Mouse (Mus musculus) left cerebral cortex, postnatal 25 days (tissue): ENCODE results near the gene Rhot1. TPM values are rescaled to one million over a fixed set of nuclear protein-coding genes. Genes with fewer than 3 reads are reported as not detected.
"Not testable (repeated sequence)": the region's sequence is repeated elsewhere in the genome, so short reads cannot be mapped to it uniquely, and the experiment has no call there.

Source experiments
- DNase-seq, 2 experiments: peaks; one replicate each; pipeline ENCODE4 v3.0.0; 2022; ENCODE audit warnings: low spot score in 2 of 2, mixed read lengths in 1 of 2
- intact Hi-C: fragments of 180-260 bp; cut with DNase I; formaldehyde crosslinking; loops from one replicate; pipeline ENCODE4 v1.15.1; 2025
- total RNA-seq, 2 experiments: library from RNA; stranded (reverse); gene quantifications; 2 replicates each; pipeline ENCODE4 v1.2.3; 2021

Rhot1 gene
- total RNA-seq = 10 to 100 TPM; 72.9 to 76.9 TPM

- peak; percentile 96 to 97 for DNase-seq
- intact Hi-C loops = loop anchor here (2.0 kb wide), 1 partner anchor 24 kb away; no protein-coding TSS in a partner anchor
Observed at GRCm38 (mm10) chr11:80208860-80209800, at the start of gene Rhot1. TSS of gene Rhot1 (plus strand) at chr11:80209019.

DNA sequence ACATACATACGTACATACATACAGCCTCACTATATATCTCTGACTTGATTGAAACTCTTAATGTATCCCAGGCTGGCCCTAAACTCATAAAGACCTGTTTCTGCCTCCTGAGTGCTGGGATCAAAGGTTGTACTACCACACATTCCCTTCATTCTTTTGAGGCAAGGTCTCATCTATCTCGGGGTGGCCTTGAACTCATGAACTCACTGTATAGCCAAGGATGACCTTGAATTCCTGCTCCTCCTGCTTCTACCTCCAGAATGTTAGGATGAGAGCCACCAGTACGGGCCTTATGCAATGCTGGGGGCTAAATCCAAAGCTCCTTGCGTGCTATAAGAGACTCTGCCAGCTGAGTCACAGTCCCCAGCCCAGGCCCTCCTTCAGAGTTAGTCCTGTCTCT is 47.8 kb upstream of the Rhot1 start:
- no peak for DNase-seq
- intact Hi-C loops = no loop called here

DNA sequence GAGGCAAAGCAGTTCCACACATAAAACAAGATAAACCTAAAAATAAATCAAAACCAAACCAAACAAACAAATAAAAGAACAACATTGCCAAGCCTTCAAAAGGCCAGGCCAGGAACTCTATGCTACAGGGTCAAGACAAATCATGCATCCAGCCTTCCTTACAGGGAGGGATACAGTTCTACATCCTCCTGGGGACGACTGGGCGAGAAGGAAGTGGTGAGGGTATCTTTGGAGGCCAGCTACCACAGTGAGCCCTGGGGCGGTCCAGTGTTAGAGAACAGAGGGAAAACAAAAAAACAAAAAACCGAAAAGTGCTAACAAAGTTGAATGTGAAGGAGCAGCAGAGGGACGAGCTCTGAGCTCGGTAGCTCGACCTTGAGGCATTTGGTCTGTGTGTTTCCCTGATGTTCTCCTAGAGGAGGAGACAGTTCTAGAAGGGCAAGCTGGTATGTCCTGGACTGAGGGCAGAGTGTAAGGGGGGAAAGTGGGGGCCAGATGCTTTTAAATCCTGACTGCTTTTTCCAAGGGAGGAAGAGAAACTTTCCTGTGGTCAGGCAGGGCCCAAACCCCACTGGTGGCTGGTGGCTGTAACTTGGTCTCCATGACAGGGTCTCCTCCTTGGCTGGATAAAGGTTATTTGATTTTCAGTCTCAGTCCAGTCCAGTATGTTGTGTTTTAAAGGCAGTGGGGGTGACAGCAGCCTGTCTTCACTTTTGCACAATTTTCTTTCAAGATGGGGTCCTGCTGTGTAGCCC is 45.3 kb upstream of the Rhot1 start:
- no peak for DNase-seq
- intact Hi-C loops = no loop called here

- DNase-seq = no peak
- intact Hi-C loops = no loop called here
Observed at GRCm38 (mm10) chr11:80164224-80164623, 44.6 kb upstream of the Rhot1 start.

DNA sequence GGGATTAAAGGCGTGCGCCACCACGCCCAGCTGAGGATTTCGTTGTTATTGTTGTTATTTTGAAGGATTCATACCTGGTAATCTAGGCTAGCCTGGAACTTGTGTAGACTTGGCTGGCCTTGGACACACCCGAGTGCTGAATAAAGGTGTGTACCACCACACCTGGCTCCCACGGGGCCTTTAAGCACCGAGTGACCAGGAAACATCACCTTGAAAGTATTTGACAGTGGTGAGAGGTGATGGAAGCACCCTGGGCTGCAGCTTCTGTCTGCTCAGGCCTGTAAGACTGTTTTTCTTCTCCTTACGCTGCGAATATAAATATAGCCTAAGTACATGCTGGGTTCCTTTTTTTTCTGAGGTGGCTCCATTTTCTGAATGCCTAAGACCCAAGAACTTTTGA is 40.7 kb upstream of the Rhot1 start:
- DNase-seq = no peak
- intact Hi-C loops = no loop called here

DNA sequence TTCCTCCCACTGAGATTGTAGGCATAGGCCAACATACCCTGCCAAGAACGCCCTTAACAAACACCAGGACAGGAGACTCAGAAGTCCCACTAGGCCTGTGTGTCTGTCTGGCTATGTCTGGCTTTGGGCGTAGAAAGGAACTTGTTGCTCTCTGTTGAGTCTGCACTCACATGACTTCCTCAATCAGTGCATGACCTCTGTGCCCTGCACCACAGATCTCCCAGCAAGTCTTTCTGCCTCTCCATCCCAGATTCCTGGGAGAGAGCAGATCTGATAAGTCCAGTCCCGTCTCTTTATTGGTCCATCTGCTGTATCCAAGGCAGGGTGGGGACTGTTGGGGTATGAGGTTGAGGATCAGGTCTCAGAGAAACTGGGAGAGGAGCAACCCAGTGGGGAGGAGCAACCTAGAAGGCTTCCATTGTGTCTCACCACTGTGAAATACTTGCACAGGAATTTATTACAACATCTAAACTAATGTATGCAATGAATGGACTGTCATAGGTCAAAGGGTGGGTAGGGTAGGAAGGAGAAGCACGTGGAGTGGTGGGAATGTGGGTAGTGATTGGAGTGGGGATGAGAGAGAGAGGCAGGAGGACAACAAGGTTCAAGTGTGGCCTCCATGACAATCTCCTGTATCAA is 40.1 kb upstream of the Rhot1 start:
- intact Hi-C loops = no loop called here
- DNase-seq = peak in 1 of 2 experiments; percentile 21

DNA sequence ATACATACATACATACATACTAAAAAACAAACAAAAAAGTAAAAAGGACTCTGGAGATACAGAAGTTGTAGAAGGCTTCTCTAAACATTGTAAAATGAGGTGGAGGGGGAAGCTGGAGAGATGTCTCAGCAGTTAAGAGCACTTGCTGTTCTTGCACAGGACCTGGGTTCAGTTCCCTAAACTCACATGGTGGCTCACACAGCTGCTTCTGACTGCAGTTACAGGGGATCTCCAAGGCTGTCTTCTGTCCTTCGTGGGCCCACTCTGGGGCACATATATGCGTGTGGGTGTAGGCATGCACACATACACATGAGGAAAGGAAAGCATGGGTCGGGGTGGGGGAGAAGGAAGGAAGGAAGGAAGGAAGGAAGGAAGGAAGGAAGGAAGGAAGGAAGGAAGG is 39.2 kb upstream of the Rhot1 start:
- DNase-seq = no peak
- intact Hi-C loops = no loop called here

GRCm38 (mm10) chr11:80170351-80170750 is 38.5 kb upstream of the Rhot1 start:
- intact Hi-C loops = no loop called here
- DNase-seq = no peak

DNA sequence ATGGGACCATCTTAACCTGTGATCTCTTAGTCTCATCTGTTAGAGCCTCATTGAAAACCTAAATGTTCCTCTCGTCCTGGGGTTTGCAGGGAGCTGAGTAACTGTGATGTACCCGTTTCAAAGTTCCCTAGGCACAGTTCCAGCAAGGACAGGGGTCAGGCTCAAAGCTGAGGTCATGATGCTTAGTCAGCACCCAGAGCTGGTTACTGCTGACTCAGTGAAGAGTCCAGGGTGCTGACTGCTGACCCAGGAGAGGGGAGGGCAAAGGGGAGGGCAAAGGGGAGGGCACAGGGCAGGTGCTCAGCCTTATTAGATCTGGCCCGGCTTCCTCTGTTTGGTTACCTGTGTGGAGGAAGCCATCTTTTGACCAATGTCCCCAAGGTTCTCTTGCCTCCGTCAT is 36.9 kb upstream of the Rhot1 start:
- intact Hi-C loops = no loop called here
- peak in 1 of 2 experiments; percentile 17 for DNase-seq

DNA sequence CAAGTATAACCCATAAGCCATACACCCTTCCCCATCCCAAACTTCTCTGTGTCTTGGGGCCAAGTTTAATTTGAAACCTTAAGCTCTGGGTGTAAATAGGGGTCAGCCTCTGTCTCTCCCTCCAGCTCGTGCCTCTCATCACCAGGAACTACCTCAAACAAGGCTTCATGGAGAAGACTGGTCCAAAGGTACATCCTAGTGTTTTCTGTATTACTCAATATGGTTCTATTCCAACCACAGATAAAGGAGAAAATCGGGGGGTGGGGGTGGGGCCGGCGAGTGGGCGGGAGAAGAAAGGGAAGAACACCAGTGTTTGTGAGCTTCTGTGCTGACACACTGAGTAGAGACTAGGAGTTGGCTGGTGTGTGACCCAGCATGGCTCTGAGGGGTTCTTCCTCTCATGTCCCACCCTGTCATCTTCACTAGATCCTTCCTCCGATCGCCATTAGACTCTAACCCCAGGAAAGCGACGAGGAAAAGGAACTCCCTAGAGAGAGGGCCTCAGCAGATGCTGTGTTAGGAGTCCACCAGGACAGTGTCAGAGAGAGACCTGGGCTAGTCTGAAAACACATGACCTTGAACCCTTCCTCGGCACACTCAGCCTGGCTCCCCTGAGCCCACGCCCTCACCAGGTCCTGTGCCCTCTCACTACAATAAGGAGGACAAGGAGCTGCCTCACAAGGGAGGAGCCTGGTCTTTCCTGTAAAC is 34.7 kb upstream of the Rhot1 start:
- no peak for DNase-seq
- intact Hi-C loops = no loop called here

- peak in 1 of 2 experiments; percentile 25 for DNase-seq
- intact Hi-C loops = no loop called here
Observed at GRCm38 (mm10) chr11:80176911-80177895, 31.6 kb upstream of the Rhot1 start.

DNA sequence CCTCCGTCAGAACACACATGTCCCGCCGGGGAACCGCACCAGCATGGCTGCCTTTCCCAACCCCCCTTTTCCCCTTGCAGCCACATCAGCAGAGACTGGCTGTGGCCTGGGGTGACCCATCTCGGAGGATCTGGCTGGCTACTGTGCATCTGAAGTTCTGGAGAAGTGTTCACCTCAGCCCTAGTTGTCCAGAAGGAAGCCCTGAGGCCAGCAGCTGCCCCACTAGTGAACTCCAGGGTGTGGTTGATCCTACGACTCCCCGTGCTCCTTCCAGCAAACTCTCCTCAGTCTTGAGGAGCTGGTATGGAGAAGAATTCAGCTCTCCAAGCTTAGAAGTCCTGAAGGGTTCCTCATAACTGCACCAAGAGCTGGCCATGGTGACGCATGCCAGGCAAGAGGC is 30.5 kb upstream of the Rhot1 start:
- DNase-seq = no peak
- intact Hi-C loops = no loop called here

DNA sequence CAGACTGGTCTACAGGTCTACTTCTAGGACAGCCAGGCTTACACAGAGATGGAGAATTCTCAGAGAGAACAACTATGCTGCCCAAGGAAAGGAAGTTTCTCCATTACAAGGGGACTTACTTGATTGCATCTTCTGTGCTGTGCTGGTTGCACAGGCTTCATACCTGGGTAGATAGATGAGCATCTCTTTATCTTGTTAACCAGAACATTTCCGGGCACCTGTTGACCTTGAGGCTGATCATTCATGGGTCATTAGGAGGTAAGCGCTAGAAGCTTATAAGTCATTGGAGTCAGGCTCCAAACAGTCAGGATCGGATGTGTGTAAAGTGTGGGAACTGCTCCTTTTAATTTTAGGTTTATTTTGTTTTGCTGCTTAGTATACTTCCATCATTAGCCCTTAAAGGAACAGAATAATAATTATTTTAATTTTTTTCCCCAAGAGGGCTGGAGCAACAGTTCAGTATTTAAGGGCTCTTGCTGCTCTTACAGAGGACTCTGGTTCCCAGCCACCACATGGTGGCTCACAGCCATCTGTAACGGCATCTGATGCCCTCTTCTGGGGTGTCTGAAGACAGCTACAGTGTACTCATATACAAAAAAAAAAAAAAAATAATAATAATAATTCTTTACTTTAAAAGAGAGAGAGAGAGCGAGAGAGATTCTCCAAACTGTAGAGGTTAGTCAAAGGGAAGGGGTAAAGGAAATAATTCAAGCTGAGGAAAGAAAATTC is 27.6 kb upstream of the Rhot1 start:
- DNase-seq = no peak
- intact Hi-C loops = no loop called here

DNA sequence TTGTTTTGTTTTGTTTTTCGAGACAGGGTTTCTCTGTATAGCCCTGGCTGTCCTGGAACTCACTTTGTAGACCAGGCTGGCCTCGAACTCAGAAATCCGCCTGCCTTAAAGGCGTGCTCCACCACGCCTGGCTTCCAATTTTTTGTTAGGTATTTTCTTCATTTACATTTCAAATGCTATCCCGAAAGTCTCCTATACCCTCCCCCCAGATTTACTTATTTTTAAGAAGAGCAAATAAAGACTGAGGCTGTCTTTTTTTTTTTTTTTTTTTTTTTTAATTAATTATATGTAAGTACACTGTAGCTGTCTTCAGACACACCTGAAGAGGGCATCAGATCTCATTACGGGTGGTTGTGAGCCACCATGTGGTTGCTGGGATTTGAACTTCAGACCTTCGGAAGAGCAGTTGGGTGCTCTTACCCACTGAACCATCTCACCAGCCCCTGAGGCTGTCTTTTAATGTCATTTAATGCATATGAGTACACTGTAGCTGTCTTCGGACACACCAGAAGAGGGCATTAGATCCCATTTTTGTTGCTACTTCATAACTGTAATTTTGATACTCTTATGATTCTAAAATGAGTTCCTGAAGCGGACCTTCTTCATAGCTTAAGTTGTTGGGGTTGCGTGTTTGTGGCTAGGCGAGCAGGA is 25.6 kb upstream of the Rhot1 start:
- DNase-seq, intact Hi-C loops: not testable (repeated sequence)

DNA sequence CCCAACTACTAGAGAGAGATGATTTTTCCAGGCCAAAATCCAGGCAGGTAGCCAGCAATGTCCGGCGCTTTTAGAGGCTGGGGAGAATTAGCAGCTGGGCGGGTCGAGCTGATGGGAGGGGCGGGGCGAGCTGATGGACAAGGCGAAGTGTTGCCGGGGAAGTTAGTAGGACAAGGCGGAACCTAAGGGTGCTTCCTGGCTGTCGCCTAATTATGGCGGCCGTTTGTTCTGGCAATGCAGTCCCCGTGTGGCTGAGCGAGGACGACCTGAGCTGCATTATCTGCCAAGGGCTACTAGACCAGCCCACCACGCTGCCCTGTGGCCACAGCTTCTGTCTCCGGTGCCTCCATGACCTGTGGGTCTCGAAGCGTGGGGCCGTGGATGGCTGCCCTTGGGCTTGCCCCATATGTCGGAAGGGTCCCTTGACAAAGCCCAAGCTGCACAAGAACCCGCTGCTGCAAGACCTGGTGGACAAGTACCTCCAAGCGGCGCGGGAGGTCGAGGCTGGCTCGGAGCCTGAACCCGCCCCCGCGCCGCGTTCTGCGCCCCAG is 25.0 kb upstream of the Rhot1 start, which contains the start of gene Rnf135:
Rnf135 (plus strand) TSS at position 147 of the 551 bp plus-strand sequence.
- peak; percentile 73 to 83 for DNase-seq
- intact Hi-C loops = loop anchor here (2.0 kb wide), 1 partner anchor 25 kb away; the partner anchor contains the start of gene Rhot1

DNA sequence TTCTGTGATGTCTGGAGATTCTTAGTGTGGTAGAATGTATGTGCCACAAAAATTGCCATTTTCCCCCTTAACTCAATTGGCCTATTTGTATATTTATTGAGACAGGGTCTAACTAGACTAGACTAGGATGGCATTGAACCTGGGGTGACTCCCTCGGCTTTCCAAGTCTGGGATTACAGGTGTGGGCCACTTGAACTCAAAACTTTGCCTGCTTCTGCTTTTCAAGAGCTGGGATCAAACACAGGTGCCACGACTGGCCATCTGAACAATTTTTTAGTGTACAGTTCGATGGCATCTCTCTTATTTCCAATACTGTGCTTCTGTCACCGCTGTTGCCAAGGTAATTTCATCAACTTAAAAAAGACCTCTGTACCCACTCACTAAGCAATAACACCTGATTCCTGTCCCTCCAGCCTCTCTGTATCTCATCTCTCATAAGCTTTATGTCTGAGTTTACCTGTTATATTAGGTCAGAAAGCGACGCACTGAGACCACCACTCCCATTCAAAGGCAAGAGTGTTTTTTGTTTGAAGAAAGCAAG is 24.2 kb upstream of the Rhot1 start:
- DNase-seq = no peak
- intact Hi-C loops = loop anchor here (2.0 kb wide), 1 partner anchor 24 kb away; the partner anchor contains the start of gene Rhot1
